Mouse (Mus musculus) A20 (cell line): ENCODE results near the gene Dapk3.
A peak's percentile ranks its signal among the peaks of the same experiment; 100 is the strongest.
"Not testable (repeated sequence)": the region's sequence is repeated elsewhere in the genome, so short reads cannot be mapped to it uniquely, and the experiment has no call there.

Experiments used
- DNase-seq: peaks from one replicate; pipeline ENCODE4 v3.0.0-alpha.2; 2011; ENCODE audit warnings: low read depth, low spot score

Dapk3 gene

DNA sequence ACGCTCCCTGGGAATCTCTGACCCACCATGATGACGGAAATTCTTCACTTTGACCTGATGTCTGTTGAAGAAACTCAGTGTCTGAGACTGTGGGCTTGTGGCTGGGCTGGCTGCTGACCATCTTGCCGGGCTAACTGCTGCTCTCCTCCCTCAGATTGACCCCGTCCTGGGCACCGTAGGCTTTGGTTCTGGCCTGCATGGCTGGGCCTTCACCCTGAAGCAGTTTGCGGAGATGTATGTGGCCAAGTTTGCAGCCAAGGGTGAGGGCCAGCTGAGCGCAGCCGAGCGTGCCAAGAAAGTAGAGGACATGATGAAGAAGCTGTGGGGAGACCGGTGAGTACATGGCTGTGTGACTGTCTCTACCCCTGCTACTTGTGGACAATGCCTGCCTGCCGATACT, 3.9 kb upstream of the Dapk3 start:
- DNase-seq, result no peak

DNA sequence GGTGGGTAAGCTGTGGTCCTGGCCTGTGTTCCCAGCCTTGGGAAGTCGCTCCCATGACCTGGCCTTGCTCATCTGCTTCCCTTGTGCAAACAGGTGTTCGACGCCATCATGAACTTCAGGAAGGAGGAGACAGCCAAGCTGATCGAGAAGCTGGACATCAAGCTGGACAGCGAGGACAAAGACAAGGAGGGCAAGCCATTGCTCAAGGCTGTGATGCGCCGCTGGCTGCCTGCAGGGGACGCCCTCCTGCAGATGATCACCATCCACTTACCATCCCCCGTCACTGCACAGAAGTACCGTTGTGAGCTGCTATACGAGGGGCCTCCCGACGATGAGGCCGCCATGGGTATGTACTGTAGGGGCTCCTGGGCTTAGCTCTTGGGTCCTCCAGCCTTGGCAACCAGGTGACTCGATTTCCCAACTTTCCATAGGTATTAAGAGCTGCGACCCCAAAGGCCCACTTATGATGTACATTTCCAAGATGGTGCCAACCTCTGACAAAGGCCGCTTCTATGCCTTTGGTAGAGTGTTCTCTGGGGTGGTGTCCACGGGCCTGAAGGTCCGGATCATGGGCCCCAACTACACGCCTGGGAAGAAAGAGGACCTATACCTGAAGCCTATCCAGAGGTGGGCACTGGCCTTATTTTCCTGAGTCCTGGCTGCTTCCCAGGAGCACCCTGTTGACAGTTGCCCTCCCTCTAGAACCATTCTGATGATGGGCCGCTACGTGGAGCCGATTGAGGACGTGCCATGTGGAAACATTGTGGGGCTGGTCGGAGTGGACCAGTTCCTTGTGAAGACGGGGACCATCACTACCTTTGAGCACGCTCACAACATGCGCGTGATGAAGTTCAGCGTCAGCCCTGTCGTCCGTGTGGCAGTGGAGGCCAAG, 3.1 kb upstream of the Dapk3 start:
- no peak for DNase-seq

DNA sequence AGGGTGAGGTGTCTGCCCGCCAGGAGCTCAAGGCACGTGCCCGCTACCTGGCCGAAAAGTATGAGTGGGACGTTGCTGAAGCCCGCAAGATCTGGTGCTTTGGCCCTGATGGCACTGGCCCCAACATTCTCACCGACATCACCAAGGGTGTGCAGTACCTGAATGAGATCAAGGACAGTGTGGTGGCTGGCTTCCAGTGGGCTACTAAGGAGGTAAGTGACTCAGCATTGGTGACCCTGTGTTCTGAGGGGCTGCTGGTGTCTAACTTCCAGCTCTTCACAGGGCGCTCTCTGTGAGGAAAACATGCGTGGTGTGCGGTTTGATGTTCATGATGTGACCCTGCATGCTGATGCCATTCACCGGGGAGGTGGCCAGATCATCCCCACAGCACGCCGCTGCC, 1.9 kb upstream of the Dapk3 start:
- no peak for DNase-seq

DNA sequence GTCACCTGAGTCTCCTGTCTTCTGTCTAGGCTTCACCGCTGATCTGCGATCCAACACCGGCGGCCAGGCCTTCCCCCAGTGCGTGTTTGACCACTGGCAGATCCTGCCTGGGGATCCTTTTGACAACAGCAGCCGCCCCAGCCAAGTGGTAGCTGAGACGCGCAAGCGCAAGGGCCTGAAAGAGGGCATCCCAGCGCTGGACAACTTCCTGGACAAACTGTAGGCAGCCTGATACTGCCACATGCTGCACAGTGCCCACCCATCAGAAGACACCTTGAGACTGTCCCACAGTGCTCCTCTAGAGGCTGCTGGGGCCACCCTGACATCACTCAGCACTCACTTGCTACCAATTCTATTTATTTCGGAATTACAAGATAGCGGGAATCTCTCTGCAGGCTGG, 945 bp upstream of the Dapk3 start:
- not testable (repeated sequence) for DNase-seq

DNA sequence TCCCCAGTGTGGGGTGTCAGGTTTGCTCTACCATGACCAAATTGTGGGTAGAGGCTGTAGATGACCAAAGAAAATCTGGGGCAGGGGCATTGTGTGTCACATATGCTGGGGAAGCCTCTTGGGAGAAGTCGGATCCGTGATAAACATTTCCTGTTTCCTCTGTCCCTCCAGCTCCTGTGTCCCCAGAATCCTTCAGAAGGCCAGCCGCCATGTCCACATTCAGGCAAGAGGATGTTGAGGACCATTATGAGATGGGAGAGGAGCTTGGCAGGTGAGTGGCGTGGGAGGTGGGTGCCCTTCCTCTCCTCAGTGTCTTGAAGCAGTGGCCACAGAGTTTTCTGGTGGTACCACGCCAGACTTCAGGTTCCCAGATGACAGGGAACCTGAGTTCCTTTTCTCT, 1.0 kb downstream of the Dapk3 start, which contains the start of gene 4930442H23Rik:
TSS of gene 4930442H23Rik (minus strand) at position 45 of the 400 bp plus-strand sequence.
- DNase-seq, result no peak

DNA sequence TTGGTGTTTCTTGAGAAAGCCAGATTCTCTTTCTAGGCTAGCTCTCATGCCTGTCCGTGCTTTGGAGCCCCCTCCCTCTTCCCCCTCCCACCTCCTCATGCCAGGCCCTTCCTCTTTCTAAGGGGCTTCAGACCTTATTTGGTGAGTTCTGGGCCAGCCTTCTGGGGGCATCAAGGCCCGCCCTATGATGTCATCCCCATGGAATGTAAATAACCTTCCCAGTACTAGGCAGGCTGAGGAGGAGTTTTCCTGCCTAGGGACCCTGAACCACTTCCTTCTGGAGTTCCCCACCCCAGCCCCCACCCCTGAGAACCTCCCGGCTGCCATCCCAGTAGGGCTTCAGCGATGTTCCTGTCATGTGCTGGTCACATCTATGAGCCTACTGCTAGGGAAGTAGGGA, 2.0 kb downstream of the Dapk3 start:
- no peak for DNase-seq

DNA sequence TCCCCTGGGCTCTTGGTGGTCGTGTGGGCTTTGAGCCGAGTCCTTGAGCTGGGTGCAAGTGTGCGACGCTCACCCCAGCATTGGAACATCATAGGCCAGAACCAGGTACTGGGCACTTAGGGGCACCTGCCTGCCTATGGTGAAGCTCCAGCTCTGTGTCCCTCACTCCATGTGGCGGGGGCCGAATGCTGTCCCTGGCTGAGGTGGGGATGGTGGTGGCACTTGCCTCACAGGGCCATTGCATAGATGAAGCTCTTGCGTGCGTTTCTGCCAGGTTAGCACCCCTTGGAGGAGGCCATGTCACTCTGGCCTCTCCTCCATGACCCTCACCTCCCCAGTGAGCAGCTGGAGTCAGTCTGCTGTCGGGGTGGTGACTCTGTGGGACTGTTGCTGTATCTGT, 4.4 kb downstream of the Dapk3 start:
- no peak for DNase-seq

DNA sequence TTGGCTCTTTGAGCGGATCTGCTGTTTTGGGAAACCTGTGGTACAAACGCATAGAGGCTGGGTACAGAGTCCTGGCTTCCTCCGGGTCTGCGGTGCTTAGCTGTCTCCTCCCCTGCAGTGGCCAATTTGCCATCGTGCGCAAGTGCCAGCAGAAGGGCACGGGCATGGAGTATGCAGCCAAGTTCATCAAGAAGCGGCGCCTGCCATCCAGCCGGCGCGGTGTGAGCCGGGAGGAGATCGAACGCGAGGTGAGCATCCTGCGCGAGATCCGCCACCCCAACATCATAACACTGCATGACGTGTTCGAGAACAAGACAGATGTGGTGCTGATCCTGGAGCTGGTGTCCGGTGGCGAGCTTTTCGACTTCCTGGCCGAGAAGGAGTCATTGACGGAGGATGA, 7.0 kb downstream of the Dapk3 start:
- no peak for DNase-seq

DNA sequence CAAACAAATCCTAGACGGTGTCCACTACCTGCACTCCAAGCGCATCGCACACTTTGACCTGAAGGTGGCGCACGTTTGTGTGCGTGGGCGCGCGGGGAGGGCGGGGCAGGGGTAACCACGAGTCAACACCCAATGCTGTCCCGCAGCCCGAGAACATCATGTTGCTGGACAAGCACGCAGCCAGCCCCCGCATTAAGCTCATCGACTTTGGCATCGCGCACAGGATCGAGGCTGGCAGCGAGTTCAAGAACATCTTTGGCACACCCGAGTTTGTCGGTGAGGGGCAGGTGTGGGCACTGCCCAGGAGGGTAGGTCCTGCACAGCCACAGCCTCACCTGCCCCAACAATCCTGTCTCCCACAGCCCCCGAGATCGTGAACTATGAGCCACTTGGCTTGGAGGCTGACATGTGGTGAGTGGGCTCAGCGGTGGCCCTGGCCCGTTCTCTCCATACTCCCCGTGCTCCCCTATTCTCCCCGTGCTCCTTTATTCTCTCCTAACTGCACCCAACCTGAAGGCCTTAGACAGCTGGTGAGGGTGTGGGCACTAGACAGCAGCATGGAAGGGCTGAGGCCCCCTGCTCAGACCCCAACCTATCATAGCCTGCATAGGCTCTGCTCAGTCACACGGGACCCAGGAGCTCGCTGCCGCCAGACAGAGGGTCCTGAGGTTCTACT, 7.6 kb downstream of the Dapk3 start:
- peak; percentile 69 for DNase-seq

DNA sequence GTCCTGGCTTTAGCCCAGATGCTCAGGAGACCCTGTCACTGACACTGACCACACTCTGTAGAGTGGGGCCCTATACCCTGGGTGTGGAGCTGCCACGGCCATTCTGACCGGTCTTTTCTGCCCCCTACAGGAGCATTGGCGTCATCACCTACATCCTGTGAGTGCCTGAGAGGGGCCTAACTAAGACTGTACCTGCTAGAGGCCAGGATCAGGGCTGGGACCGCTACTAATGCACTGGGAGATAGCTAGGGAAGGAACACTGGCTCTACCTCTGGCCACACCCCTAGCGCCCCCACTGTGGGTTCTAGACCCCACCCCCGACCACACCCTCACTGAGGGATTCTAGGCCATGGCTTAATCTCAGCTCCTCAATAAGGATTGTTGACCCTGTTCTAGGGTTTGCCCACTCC, 8.1 kb downstream of the Dapk3 start:
- peak; percentile 62 for DNase-seq

DNA sequence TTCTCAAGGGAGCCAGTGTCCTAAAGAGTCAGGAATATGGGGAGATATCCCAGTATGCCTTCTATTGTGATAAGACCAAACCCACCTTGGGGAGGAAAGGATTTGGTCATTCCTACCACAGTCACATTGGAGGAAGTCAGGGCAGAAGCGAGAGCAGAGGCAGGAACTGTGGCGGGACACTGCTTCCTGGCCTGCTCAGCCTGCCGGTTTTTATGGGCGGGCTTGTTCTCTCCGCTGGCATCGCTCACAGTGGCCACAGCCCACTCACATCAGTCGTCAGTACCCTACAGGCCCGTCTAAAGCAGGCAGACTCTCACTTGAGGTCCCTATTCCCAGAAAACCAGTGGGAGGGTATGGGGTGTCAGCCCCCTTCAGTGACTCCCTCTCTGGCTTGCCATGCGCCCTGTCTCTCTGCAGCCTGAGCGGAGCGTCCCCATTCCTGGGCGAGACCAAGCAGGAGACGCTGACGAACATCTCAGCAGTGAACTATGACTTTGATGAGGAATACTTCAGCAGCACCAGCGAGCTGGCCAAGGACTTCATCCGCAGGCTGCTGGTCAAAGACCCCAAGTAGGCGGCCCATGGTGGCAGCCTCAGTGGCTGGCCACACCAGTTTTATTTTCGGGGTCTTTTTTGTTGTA, 8.7 kb downstream of the Dapk3 start:
- no peak for DNase-seq

DNA sequence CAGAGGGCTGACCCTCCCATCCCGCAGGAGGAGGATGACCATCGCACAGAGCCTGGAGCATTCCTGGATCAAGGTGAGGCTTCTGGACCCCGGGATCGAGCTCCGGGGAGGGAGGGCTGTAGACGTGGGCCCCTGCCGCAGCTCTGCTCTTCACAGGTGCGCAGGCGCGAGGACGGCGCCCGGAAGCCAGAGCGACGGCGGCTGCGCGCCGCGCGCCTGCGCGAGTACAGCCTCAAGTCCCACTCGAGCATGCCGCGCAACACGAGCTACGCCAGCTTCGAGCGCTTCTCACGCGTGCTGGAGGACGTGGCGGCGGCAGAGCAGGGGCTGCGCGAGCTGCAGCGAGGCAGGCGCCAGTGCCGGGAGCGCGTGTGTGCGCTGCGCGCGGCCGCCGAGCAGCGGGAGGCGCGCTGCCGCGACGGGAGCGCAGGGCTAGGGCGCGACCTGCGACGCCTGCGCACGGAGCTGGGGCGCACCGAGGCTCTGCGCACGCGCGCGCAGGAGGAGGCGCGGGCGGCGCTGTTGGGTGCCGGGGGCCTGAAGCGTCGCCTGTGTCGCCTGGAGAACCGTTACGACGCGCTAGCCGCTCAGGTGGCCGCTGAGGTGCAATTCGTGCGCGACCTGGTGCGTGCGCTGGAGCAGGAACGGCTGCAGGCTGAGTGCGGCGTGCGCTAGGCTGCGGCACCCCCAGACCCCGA, 9.6 kb downstream of the Dapk3 start:
- peak; percentile 96 for DNase-seq

DNA sequence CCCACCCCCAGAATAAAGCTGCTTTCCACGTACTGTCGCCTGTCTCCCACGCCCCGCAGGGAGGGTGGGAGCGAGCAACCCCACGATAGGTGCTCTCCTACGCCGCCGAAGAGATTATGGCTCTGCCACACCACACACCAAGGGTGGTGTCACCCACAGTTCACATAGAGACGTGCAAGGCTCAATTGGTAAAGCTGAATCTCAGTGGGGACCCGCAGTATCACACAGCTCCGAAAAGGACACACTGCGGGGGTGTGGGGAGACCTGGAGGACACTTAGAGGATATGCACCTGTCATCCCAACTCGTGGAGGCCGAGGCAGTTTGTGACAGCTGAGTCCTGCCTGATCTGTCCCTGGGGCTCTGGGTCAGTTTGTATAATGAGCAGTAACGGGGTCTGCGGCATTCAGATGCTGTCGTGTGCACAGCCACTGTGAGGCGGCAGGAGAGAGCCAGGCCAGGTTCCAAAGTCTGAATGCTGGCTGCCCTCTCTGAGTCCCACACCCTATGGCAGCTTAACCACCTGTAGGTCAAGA, 10.2 kb downstream of the Dapk3 start:
- DNase-seq, result peak; percentile 80

DNA sequence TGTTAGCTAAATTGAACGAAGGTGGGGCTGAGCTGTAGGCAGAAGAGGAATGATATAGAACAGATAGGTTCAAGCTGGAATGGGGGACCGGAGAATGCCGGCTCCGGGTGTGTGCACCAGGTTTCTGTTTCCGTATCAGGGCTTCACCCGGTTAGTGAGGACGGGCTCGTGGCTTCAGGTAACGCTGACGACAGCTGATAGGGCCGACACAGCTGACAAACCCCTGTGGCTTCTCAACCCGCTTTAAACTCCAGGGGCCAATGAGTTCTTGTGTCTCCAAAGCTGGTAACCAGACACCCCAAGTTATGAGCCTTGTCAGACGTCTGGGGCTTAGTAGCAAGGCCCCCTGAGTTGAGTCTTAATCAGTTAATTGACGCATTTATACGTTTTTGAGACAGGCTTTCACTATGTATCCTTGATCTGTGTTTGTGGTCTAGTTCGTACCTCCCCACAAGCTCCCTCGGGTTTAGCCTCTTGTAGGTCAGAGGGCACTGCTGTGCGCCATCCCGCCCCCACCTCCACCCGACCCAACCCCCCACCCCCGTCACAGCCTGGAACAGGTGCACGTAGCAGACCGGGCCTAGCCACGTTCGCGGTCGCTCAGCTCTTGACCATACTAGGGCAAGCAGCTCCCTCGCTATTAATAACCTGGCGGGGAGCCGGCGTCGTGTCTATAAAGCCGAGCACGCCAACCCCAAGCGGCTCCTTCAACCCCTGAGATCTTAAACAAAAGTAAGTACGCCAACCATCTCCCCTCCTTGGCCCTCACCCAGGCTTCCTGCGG, 11.4 kb downstream of the Dapk3 start:
- peak; percentile 95 for DNase-seq

DNA sequence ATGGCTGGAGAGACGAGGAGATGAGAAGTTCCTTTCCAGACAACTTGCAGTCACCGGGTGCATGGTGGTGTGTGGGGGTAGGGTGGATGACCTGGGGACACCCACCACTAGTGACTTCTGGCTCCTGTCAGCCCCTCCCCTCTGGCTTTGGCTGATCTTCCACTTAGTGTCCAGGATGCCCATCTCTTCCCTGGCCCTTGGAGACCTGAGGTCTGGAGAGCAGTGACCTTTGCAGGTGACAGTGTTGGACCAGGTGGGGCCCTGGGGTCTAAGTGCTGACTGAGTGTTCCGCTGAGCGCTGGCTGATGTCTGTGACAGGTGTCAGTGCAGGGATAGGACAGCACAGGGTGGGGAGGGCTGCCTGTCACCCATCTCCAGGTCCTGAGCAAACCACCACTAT, 12.5 kb downstream of the Dapk3 start:
- peak; percentile 57 for DNase-seq

DNA sequence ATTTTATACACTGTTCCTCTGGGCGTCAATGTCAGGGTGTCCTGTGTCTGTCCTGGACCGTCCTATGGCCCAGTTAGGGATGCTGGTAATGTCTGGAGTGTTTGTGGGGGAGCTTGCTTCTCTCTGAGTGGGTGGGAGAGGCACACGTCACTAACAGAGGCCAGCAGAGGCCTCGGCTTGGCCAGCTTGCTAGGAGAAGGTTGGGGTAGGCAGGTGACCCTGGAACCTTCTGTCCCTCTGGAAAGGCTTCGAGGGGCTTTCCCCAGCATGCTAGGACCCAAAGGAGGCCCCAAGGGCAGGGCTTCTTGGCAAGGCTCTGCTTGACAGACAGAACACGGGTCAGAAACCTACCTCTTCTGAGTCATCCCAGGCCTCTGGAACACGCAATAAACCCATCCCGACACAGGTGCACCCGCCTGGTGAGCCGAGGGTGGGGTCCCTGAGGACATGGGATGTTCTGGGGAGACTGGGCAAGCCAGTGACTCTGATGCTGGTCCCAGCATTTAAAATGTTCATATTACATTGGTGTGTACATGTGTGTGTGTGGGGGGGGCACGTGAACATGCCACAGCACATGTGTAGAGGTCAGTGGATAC, 13.8 kb downstream of the Dapk3 start:
- no peak for DNase-seq

DNA sequence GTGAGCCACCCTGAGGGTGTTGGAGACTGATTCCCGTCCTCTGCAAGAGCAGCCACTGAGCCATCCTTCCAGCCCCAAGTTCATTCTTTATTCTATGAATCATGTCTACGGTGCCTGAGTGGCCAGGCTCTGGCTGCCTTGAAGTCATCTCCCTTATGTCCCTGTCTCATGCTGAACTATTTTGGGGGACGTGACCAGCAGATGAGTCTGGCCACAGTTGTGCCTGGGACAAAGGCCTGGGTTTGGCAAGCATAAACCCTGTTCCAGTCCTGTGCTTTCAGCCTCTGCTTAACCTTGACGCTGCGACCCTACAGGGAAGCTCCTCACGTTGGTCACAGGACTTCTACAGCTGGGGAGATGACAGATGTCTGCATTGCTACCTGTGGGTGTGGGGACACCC, 14.5 kb downstream of the Dapk3 start:
- no peak for DNase-seq

DNA sequence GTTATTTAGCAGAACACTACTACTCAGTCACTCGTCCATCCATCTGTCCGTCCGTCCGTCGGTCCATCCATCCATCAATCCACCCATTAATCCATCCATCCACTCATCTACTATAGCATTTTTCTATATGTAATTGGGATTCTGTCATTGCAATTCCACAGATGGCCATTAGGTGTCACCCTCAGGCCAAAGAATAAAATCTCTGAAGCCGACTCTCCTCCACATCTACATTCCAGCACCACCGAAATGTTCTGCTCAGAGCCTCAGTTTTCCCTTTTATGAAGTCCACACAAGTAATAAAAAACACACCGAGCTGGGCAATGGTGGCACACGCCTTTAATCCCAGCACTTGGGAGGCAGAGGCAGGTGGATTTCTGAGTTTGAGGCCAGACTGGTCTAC, 15.4 kb downstream of the Dapk3 start:
- peak; percentile 73 for DNase-seq

DNA sequence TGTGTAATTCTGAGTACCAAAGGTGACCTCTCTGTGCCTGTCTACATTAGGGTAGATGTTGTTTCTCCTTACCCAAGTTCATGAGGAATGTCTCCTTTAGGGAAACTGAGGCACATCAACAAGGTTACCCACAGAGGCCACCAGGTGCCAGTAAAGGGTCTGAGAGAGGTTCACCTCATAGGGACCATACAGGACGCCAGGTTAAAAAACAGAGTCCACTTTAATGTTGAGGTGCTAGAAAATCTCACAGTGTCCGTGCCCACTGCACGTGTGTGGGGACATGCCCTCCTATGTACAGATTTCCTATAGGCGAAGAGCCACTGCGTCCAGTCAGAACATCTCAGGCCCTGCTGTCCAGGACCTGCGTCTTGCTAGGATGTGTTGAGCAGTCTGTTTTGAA, 16.2 kb downstream of the Dapk3 start:
- DNase-seq, result no peak

DNA sequence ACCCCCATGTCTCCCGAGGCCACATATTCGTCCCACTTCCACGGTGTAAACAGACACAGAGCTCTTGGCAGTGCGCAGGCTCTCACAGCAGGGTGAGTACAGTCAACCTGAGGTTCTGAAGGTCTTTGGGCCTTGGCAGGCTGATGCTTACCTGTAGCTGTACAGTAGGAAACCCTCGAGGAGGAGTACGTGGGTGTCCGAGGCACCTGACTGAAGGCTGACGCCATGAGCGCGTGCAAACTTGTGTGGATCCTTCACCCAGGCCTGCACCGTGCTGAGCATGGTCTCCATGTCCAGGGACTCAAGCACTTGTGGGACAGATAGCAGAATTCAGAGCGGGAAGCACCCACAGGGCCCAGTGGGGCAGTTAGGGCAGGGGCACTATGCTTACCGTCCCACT, 17.3 kb downstream of the Dapk3 start:
- no peak for DNase-seq
